Mouse (Mus musculus) lung, postnatal 0 days (tissue): ENCODE measurements at regions not wholly inside any gene's neighbourhood (a gene's known extent, or its start where the extent isn't known, plus 50 kb on each side); places are given as distances from the start of the nearest gene placed in this dataset.

Experiments used
- CTCF ChIP-seq: IDR thresholded peaks from 2 replicates; pipeline ENCODE4 v1.5.1; 2016; ENCODE audit warnings: antibody characterized with exemption, mild to moderate bottlenecking
- EP300 ChIP-seq: IDR thresholded peaks from 2 replicates; pipeline ENCODE4 v1.6.1; 2016; ENCODE audit warnings: antibody characterized with exemption, mild to moderate bottlenecking, control low read depth

GRCm38 (mm10) chr2:54281966-54282365 lies 154.2 kb upstream of the Galnt13 start:
- TF ChIP-seq CTCF (no peak), EP300 (no peak)
